Mouse (Mus musculus): Measurements from ENCODE around the gene Pld1. TPM values are rescaled to one million over a fixed set of nuclear protein-coding genes. Genes with fewer than 3 reads are reported as not detected.
A peak's percentile ranks its signal among the peaks of the same experiment; 100 is the strongest.

Pld1 gene
- total and polyA plus RNA-seq, 2 experiments from 2014 or later: 5.0 to 6.7 TPM

GRCm38 (mm10) chr3:28162346-28162745 lies 223.9 kb downstream of the Pld1 start:
- Histone ChIP-seq H3K9ac (replicated peaks; ENCODE audit: low read length, poor library complexity, severe bottlenecking) (no peak overlapping the region), H3K27ac (ENCODE audit: low read depth, low read length) (no peak overlapping the region), H3K36me3 (ENCODE audit: insufficient read depth, low read length) (no peaks in the 10 kb centered on the region), H3K4me2 (ENCODE audit: low read depth, low read length, poor library complexity, severe bottlenecking) (no peak overlapping the region), H3K4me1 (ENCODE audit: insufficient read depth, low read length) (no peaks in the 10 kb centered on the region), H3K9me3 (ENCODE audit: low read length) (no peaks in the 10 kb centered on the region), H3K27me3 (ENCODE audit: insufficient read depth, low read length) (no peaks in the 10 kb centered on the region), H3K4me3 (ENCODE audit: low read depth, low read length) (no peak overlapping the region)
- ATAC-seq (ENCODE audit: low FRiP score) (no peak), DNase-seq (ENCODE audit: low spot score) (no peak)
- no peak for TF ChIP-seq CTCF (IDR thresholded peaks at IDR 0.05)
- WGBS: 96% methylated on average over 4 of the region's 4 CpGs

GRCm38 (mm10) chr3:28164678-28165077 lies 226.2 kb downstream of the Pld1 start:
- no peak for DNase-seq (ENCODE audit: low spot score)
- TF ChIP-seq CTCF (IDR thresholded peaks at IDR 0.05): peak; percentile 47
- no peaks in the 10 kb centered on the region for H3K9me3 ChIP-seq (ENCODE audit: low read length)
- H3K9ac ChIP-seq (replicated peaks; ENCODE audit: low read length, poor library complexity, severe bottlenecking): no peak overlapping the region
- WGBS: 52% methylated on average over 1 of the region's 1 CpGs
- no peaks in the 10 kb centered on the region for H3K27me3 ChIP-seq (ENCODE audit: insufficient read depth, low read length)
- no peak overlapping the region for H3K4me3 ChIP-seq (ENCODE audit: low read depth, low read length)
- no peak overlapping the region for H3K27ac ChIP-seq (ENCODE audit: low read depth, low read length)
- ATAC-seq (ENCODE audit: low FRiP score): no peak
- H3K4me2 ChIP-seq (ENCODE audit: low read depth, low read length, poor library complexity, severe bottlenecking): no peak overlapping the region
- no peaks in the 10 kb centered on the region for H3K4me1 ChIP-seq (ENCODE audit: insufficient read depth, low read length)
- H3K36me3 ChIP-seq (ENCODE audit: insufficient read depth, low read length): no peaks in the 10 kb centered on the region

- peak; percentile 91 for DNase-seq (ENCODE audit: low spot score)
- no peak overlapping the region for H3K4me3 ChIP-seq (ENCODE audit: low read depth, low read length)
- no peaks in the 10 kb centered on the region for H3K36me3 ChIP-seq (ENCODE audit: insufficient read depth, low read length)
- no peak overlapping the region for H3K27ac ChIP-seq (ENCODE audit: low read depth, low read length)
- 0% methylated on average over 1 of the region's 1 CpGs for WGBS
- no peaks in the 10 kb centered on the region for H3K4me1 ChIP-seq (ENCODE audit: insufficient read depth, low read length)
- H3K27me3 ChIP-seq (ENCODE audit: insufficient read depth, low read length): no peaks in the 10 kb centered on the region
- peak; percentile 52; the same call in 1 of the 2 replicates for ATAC-seq (ENCODE audit: low FRiP score)
- no peak overlapping the region for H3K4me2 ChIP-seq (ENCODE audit: low read depth, low read length, poor library complexity, severe bottlenecking)
- peak; percentile 92 for TF ChIP-seq CTCF (IDR thresholded peaks at IDR 0.05)
- H3K9me3 ChIP-seq (ENCODE audit: low read length): no peaks in the 10 kb centered on the region
- no peak overlapping the region for H3K9ac ChIP-seq (replicated peaks; ENCODE audit: low read length, poor library complexity, severe bottlenecking)
These were observed 227.1 kb downstream of the Pld1 start for GRCm38 (mm10) chr3:28165598-28165997.

GRCm38 (mm10) chr3:28167796-28168505 lies 229.5 kb downstream of the Pld1 start:
- H3K4me2 ChIP-seq (ENCODE audit: low read depth, low read length, poor library complexity, severe bottlenecking): no peak overlapping the region
- H3K9me3 ChIP-seq (ENCODE audit: low read length): no peaks in the 10 kb centered on the region
- ATAC-seq (ENCODE audit: low FRiP score): no peak
- H3K27me3 ChIP-seq (ENCODE audit: insufficient read depth, low read length): no peaks in the 10 kb centered on the region
- no peak for TF ChIP-seq CTCF (IDR thresholded peaks at IDR 0.05)
- DNase-seq (ENCODE audit: low spot score): no peak
- 78% methylated on average over 6 of the region's 6 CpGs for WGBS
- no peak overlapping the region for H3K27ac ChIP-seq (ENCODE audit: low read depth, low read length)
- H3K4me1 ChIP-seq (ENCODE audit: insufficient read depth, low read length): no peaks in the 10 kb centered on the region
- no peak overlapping the region for H3K9ac ChIP-seq (replicated peaks; ENCODE audit: low read length, poor library complexity, severe bottlenecking)
- no peak overlapping the region for H3K4me3 ChIP-seq (ENCODE audit: low read depth, low read length)
- no peaks in the 10 kb centered on the region for H3K36me3 ChIP-seq (ENCODE audit: insufficient read depth, low read length)

- Histone ChIP-seq H3K4me3 (ENCODE audit: low read depth, low read length) (no peak overlapping the region), H3K4me1 (ENCODE audit: insufficient read depth, low read length) (no peaks in the 10 kb centered on the region), H3K27ac (ENCODE audit: low read depth, low read length) (no peak overlapping the region), H3K9me3 (ENCODE audit: low read length) (no peaks in the 10 kb centered on the region), H3K36me3 (ENCODE audit: insufficient read depth, low read length) (no peaks in the 10 kb centered on the region), H3K4me2 (ENCODE audit: low read depth, low read length, poor library complexity, severe bottlenecking) (no peak overlapping the region), H3K9ac (replicated peaks; ENCODE audit: low read length, poor library complexity, severe bottlenecking) (no peak overlapping the region), H3K27me3 (ENCODE audit: insufficient read depth, low read length) (no peaks in the 10 kb centered on the region)
- TF ChIP-seq CTCF (IDR thresholded peaks at IDR 0.05): peak; percentile 46
- WGBS: 31% methylated on average over 17 of the region's 17 CpGs
- DNase-seq (ENCODE audit: low spot score): peak; percentile 73
- ATAC-seq (ENCODE audit: low FRiP score): no peak
These were observed 232.6 kb downstream of the Pld1 start for GRCm38 (mm10) chr3:28170911-28171618.

Data from midbrain, postnatal 0 days (tissue).